Mouse (Mus musculus): ENCODE results near the gene Alyref. TPM values are rescaled to one million over a fixed set of nuclear protein-coding genes. Genes with fewer than 3 reads are reported as not detected.
"Not testable (repeated sequence)": the region's sequence is repeated elsewhere in the genome, so short reads cannot be mapped to it uniquely, and the experiment has no call there.

Alyref gene
- total RNA-seq, 2 experiments from 2014 or later, result 36.0 to 44.7 TPM

DNA sequence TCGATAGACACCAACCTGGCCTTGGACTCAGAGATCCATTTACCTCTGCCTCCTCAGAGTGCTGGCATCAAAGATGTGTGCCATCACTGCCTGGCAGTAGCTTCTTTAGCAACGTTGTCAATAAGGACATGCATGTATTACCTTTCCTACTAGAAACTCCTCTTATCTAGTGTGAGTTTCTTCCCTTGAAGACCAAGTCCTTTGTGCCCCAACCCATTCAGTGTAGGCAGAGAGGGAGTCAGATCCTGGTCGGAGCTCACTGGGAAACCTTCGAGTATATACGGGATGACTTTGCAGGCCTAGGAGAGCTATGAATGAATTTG, 23.9 kb downstream of the Alyref start:
- no peak for TF ChIP-seq CTCF (IDR thresholded peaks at IDR 0.05)
- intact Hi-C loops (cut with DNase I), result no loop called here
- DNase-seq, result no peak
- Histone ChIP-seq H3K27ac (peak overlapping the region; percentile 99), H3K4me3 (peak overlapping the region; percentile 76)

DNA sequence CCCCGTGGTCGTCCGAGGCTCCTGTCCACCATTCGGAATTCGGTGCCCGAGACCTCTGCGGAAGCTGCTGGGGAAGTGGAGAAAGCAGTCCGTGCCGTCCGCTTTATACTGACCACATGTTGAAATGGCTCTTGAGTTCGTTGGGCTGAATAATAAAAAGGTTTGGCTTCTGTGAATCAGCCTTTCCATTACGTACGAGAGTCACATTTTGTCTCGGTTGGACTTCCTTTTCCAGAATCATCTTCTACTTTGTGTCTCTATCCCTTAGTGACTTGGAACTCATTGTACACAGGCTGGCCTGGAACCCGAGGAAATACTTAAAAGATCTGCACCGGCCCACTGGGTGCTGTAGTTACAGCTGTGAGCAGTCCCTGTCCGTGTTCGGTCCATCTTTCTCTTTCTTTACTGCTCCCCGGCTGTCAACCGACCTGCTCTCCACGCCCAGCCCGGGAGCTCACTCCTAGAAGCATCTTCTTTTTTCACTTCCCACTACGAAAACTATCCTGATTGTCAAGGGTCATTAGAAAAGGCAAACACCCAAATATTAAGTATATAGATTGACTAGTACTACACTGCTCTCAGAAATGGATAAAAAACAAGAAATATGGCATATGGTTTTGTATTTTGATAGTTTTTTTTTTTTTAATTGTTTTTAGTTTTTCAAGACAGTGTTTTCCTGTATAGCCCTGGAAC, 24.4 kb downstream of the Alyref start:
- intact Hi-C loops (cut with DNase I), result no loop called here
- Histone ChIP-seq H3K27ac (peak overlapping the region; percentile 99), H3K4me3 (peak overlapping the region; percentile 76)
- TF ChIP-seq CTCF (IDR thresholded peaks at IDR 0.05), result no peak
- DNase-seq, result no peak

DNA sequence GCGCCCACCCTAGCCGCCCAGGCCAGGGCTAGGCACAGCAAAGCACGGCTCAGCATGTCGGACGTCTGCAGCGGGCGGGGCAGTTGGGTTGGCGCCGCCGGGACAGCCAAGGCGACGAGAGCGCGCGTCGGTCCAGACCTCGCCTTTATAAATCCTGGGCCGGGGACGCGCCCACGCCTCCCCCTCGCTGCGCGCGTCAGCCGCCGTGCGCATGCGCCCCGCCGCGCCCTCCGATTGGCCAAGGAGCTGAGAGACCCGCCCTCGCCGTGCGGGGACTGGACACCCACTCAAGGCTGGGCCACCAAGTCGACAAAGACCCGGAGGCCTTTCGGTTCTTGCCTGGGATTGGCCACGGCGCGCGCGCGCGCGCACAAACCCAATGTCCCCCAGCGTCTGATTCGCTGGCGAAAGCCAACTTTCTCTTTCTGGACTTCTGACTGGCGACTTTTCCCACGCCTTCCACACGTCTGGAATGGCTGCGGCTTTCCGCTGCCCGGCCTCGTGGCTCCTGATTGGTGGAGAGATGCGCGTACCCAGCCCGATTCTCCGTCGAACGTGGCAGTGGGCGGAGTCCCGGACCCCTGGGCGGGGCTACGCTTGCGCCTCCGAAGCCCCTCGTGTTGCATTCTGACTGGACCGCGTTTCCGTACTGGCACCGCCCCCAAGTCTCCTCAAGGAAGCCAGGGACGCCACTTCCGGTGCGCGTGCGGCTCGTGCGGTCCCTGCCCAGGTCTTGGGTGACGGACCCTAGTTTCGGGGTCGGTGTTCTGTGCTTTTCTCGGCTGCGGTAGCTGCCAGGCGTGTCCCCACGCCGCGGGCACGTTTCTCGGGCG, 25.2 kb downstream of the Alyref start, which contains the start of gene P4hb:
Gene P4hb, minus strand, starts transcription at position 502 of the 833 bp plus-strand sequence.
- Histone ChIP-seq H3K4me3 (peak within 1 kb of the TSS; percentile 76), H3K27ac (peak within 1 kb of the TSS; percentile 99)
- peak; percentile 100 for DNase-seq
- TF ChIP-seq CTCF (IDR thresholded peaks at IDR 0.05), result no peak
- intact Hi-C loops (cut with DNase I), result loop anchor here (1.0 kb wide), 1 partner anchor 22 kb away; the partner anchor contains the start of gene Ppp1r27

DNA sequence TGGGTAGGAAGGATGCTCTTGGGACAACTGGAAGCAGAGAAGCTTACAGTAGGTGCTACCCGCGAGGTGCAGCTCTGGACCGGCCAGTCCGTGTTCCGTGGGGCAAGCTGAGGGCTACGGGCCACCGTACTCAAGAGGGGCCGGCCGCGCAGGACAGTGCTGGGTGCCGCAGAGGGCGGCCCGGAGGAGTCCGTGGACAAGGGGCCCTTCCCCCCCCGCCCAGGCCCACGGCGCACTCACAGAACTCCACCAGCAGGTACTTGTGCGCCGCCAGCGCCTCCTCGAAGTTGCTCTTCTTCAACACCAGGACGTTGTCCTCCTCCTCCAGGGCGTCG, 25.8 kb downstream of the Alyref start:
- intact Hi-C loops (cut with DNase I), result loop anchor here (1.0 kb wide), 1 partner anchor 21 kb away; the partner anchor contains the start of gene Ppp1r27
- DNase-seq, result no peak
- peak overlapping the region; percentile 99 for H3K27ac ChIP-seq
- peak overlapping the region; percentile 76 for H3K4me3 ChIP-seq
- no peak for TF ChIP-seq CTCF (IDR thresholded peaks at IDR 0.05)

DNA sequence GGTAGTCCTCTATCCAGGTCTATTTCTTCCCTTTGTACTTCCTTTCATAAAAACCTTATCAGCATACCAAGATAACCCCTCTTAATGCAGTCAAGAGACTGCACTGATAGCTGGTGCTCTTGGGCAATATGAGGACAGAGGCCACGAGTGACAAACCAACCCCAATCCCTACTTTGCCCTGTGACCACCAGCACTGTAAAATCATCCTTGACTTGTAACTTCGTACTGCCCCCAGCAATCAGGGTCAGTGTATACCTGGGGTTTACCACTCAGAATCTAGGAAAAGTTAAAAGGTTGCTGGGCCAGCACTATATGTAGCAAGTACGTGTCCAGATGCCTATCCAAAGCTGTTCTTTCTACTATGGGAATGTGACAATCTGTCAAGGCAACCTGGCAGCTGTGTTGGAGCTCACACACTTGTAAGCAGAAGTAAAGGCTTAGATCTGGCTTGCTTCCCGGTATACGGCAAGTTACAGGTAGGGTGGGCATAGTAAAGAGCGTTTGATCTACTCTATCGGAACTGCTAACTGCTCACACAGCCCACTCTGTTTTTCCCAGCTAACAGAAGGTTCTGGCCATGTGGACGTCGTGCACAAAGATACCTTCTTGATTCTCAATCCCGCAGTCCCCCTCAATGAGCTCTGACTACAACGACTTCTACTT, 26.3 kb downstream of the Alyref start:
- TF ChIP-seq CTCF (IDR thresholded peaks at IDR 0.05), result no peak
- peak overlapping the region; percentile 99 for H3K27ac ChIP-seq
- intact Hi-C loops (cut with DNase I), result loop anchor here (1.0 kb wide), 1 partner anchor 21 kb away; the partner anchor contains the start of gene Ppp1r27
- no peak for DNase-seq
- H3K4me3 ChIP-seq, result peak overlapping the region; percentile 76

DNA sequence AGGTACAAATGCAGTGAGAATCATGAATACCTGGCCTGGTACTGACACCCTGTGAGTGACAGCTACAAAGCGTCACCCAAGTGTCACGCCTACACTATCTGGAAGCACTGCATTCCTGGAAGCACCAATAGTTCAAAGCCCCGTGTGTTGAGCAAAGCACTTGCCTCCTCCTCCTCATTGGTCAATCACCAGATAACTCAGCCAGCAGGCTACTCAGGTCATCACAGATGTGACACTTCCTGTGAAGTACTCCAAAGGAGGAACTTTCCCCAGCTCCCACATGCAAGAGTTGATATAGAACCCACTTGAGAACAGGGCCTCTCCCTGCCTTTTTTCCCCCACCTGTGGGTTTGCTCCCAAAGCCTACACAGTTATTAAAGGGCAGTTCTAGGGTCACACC, 27.0 kb downstream of the Alyref start:
- Histone ChIP-seq H3K4me3 (peak overlapping the region; percentile 76), H3K27ac (0 out of 2 replicates have a peak overlapping the region, but pooled peaks have one; percentile 99)
- intact Hi-C loops (cut with DNase I), result no loop called here
- no peak for TF ChIP-seq CTCF (IDR thresholded peaks at IDR 0.05)
- DNase-seq, result no peak

DNA sequence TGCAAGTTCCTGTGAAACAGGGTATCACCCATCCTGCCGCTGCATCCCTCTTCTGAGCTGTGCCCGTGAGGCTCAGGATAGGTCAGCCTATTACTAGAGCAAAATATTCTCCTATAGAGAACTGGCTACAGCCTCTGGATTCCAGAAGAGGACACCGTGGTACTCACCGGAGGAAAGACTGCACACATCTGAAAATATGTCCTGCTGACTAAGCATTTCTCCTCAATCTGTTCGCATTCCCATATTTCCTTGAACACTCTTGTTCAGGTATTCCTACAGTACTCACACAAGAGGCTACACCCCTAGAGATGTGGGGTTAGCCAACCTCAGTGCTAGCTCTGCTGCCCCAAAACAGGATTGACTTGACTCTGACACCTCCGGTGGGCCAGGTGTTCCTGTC, 29.8 kb downstream of the Alyref start:
- TF ChIP-seq CTCF (IDR thresholded peaks at IDR 0.05), result no peak
- intact Hi-C loops (cut with DNase I), result no loop called here
- H3K4me3 ChIP-seq, result no peak overlapping the region; the same call in 1 of the 2 replicates

DNA sequence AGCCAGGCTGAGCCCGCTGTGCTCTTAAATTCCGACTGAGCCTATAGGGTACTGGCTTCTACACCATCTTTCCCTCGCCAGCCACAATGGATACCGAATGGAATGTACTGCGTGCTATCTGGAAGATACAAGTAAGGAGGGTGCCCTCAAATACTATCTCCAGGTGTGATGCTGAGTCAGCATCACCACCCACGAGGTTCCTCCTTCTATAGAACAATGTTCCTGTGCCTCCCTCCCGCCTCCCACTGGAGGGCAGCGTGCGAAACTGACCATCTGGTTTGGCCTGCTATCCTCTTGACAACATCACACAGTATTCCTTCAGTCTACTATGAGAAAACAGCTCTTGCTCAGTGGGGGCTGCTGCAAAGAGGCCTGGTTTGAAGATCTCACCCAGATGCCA, 33.1 kb downstream of the Alyref start:
- Histone ChIP-seq H3K4me3 (no peak overlapping the region), H3K27ac (no peak overlapping the region)
- DNase-seq, result no peak
- no peak for TF ChIP-seq CTCF (IDR thresholded peaks at IDR 0.05)
- intact Hi-C loops (cut with DNase I), result no loop called here

More for the DNA sequence above, 29.8 kb downstream of the Alyref start:
- no peak overlapping the region for H3K27ac ChIP-seq
- no peak for DNase-seq

DNA sequence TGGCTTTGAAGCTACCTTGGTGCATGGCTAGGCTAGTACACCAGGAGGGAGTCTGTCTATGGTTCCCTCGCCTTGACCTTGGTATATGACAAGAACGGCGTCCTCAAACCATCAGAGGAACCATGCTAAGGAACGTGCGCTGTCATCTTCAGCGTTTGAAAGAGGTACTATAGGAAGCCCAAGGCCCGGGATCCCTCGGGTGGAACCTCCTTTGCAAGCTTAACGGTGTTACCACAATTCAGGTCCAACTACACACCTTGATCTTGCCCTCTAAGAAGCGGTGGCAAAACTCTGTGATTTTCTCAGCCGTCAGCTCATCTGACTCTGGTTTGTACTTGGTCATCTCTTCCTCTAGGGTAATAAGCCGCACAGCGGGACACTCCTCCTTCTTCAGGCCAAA, 35.2 kb downstream of the Alyref start:
- no peak overlapping the region for H3K4me3 ChIP-seq
- intact Hi-C loops (cut with DNase I), result no loop called here
- no peak overlapping the region for H3K27ac ChIP-seq
- DNase-seq, result peak; percentile 4
- TF ChIP-seq CTCF (IDR thresholded peaks at IDR 0.05), result no peak

DNA sequence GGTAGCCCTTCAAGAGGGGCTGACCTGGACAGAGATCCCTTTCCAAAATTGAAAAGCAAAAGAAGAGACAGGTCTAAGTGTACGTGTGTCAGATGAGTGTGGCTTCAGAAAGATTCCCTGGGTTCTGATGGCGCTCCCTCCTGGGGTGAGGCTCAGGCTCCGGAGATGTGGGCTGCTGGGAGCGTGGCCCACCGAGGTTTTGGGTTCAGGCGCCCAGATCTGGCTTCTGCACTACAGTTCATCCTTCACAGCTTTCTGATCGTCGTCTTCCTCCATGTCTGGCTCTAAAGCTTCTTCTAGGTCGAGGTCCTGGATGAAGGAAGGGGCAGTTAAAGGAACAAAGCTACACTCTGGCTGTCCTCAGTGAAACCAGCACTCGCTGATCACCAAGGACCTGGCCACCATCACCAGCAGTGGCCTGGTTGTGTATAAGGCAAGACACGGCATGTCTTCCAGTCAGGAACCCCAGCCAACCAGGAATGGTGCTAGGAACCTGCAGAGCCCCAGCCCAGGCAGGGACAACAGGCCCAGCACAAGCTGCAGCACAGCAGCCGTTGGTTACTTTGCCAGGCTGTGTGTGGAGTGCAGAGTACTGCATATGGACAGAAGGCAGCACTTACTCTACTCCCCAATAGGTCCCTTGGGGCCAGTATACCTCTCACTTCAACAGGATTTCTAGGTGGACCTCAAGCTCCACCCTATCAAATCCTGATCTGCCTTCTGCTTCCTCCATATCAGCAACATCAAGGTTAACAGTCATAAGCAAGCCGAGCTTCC, 37.0 kb downstream of the Alyref start:
- Histone ChIP-seq H3K27ac (no peak overlapping the region), H3K4me3 (no peak overlapping the region)
- no peak for TF ChIP-seq CTCF (IDR thresholded peaks at IDR 0.05)
- peak; percentile 13 for DNase-seq
- intact Hi-C loops (cut with DNase I), result no loop called here

DNA sequence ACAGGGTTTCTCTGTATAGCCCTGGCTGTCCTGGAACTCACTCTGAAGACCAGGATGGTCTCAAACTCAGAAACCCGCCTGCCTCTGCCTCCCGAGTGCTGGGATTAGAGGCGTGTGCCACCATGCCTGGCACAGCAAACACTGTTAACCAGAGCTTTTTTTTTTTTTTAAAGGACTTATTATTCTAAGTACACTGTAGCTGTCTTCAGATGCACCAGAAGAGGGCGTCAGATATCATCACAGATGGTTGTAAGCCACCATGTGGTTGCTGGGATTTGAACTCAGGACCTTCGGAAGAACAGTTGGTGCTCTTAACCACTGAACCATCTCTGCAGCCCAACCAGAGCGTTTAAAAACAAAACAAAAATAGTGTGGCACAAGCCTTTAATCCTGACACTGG, 39.3 kb downstream of the Alyref start:
- DNase-seq; H3K27ac ChIP-seq; intact Hi-C loops (cut with DNase I); H3K4me3 ChIP-seq: not testable (repeated sequence)

DNA sequence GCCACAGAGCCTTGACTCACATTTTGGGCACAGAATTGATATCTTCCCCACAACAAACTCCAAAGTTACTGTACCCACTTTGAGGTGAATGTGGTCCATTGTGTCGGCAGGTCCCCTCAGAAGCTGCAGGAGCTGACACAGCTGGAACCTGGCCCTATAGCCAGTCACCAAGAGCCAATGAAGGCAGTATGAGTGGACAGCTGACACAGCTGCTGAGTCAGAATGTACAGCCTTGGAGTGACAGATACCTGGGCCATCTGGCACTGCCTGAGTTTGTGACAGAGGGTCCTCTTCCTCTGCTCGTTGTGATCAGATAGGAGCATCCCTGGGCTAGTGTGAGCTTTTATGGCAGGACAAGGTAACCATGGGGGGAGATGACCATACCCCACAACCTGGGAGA, 42.9 kb downstream of the Alyref start:
- H3K4me3 ChIP-seq, result peak overlapping the region; percentile 41
- intact Hi-C loops (cut with DNase I), result no loop called here
- peak overlapping the region; percentile 86 for H3K27ac ChIP-seq
- no peak for TF ChIP-seq CTCF (IDR thresholded peaks at IDR 0.05)
- DNase-seq, result peak; percentile 63
